Mouse (Mus musculus) thymus, adult 2 months (tissue): ENCODE measurements around the gene Pik3r5.

Experiments used
- CTCF ChIP-seq: fragments of 200-500 bp; IDR thresholded peaks from 2 replicates; pipeline ENCODE4 v1.5.1; 2012; ENCODE audit warnings: mild to moderate bottlenecking, control low read depth, low read length, moderate library complexity, borderline replicate concordance; ENCODE audit not compliant: control insufficient read depth, poor library complexity, insufficient read depth; ENCODE audit errors: extremely low read depth
- POLR2A ChIP-seq: fragments of 200-500 bp; IDR thresholded peaks from 2 replicates; pipeline ENCODE4 v1.6.1; 2012; ENCODE audit warnings: mild to moderate bottlenecking, low read length, control low read depth, moderate library complexity; ENCODE audit not compliant: control insufficient read depth, poor library complexity, insufficient read depth; ENCODE audit errors: extremely low read depth

GRCm38 (mm10) chr11:68521352-68521751 lies 89.4 kb downstream of the Pik3r5 start:
- TF ChIP-seq POLR2A: no peak
- TF ChIP-seq CTCF: no peak
